Mouse (Mus musculus) retina, postnatal 1 day (tissue): Measurements from ENCODE around the gene Ptk7.
A peak's percentile ranks its signal among the peaks of the same experiment; 100 is the strongest.
"Not testable (repeated sequence)": the region's sequence is repeated elsewhere in the genome, so short reads cannot be mapped to it uniquely, and the experiment has no call there.

Experiments used
- DNase-seq: peaks from one replicate; pipeline ENCODE4 v3.0.0-alpha.2; 2012

Ptk7 gene

DNA sequence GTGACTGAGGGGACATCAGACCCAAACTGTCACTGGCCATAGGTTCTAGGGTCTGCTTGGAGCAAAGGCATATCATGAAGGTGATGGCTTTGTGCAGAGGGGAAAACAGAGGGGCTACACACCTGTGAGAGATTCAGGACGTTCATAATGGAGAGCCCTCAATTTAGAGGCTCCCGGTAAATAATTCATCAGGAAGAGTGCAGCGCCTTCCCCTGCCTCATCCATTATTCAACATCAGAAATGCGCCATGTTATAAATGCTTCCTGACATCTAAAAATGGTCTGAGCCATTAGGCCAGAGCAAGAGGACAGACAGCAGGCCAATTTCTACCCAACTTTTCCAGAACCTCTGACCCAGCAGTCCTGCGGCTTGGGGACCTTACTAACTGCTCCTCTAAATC is 24.2 kb downstream of the Ptk7 start:
- DNase-seq, result peak; percentile 39

DNA sequence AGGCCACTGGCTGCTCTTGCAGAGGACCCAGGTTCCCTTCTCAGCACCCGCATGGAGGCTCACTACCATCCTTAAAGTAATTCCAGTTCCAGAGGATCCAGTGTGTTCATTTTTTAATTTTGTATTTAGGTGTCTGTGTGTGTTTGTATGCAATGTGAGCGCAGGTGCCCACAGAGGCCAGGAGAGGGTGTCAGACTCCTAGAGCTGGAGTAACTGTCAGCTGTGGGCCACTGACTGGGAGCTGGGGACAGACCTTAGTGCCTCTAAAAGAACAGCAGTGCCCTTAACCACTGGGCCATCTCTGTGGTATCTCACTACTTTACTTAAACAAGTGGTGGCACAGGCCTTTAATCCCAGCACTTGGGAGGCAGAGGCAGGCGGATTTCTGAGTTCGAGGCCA is 26.1 kb downstream of the Ptk7 start:
- no peak for DNase-seq

GRCm38 (mm10) chr17:46602212-46602611 is 27.1 kb downstream of the Ptk7 start:
- DNase-seq, result no peak

- no peak for DNase-seq
Observed at GRCm38 (mm10) chr17:46600569-46600968, 28.7 kb downstream of the Ptk7 start.

GRCm38 (mm10) chr17:46598963-46599362 is 30.3 kb downstream of the Ptk7 start:
- DNase-seq, result no peak

- no peak for DNase-seq
Observed at GRCm38 (mm10) chr17:46597956-46598355, 31.3 kb downstream of the Ptk7 start.

GRCm38 (mm10) chr17:46595336-46595735 is 34.0 kb downstream of the Ptk7 start:
- DNase-seq, result no peak

DNA sequence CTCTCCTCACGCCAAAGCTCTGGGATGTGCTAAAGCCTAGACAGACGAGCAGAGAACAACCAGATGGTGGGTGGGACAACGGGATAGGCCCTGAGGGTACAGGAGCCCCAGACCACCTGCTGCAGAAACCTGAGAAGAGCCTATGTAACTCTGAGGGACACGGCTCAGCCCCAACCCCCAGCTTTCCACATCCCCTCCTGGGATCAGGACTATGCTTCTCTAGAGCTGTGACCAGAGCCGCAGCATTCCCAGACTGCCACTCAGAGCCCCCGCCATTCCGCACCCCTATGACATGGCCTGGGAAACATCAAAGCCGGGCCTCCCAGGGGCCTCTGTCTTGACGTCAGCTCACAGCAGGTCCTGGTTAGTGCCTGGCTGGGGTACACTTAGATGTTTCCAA is 34.7 kb downstream of the Ptk7 start:
- DNase-seq, result no peak

GRCm38 (mm10) chr17:46593124-46593523 is 36.2 kb downstream of the Ptk7 start:
- no peak for DNase-seq

- DNase-seq, result no peak
Observed at GRCm38 (mm10) chr17:46591406-46591805, 37.9 kb downstream of the Ptk7 start.

DNA sequence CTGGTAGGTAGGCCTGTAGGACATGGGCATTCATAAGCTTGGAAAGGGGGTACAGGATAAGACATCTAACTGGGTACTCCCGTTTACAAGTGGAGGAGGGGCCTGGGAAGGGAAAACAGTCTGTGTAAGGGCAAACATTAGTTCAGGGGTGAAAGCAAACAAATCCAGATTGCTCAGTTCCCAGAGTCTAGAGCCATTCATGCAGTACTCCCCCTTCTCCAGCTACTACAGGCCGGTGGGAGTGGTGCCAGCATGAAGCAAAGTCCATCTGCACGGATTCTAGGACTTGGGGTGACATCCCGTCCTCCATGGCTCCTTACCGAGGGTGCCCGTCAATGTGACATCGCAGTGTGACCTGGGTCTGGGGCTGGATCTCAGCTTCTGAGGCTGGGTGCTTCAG is 38.9 kb downstream of the Ptk7 start:
- no peak for DNase-seq

DNA sequence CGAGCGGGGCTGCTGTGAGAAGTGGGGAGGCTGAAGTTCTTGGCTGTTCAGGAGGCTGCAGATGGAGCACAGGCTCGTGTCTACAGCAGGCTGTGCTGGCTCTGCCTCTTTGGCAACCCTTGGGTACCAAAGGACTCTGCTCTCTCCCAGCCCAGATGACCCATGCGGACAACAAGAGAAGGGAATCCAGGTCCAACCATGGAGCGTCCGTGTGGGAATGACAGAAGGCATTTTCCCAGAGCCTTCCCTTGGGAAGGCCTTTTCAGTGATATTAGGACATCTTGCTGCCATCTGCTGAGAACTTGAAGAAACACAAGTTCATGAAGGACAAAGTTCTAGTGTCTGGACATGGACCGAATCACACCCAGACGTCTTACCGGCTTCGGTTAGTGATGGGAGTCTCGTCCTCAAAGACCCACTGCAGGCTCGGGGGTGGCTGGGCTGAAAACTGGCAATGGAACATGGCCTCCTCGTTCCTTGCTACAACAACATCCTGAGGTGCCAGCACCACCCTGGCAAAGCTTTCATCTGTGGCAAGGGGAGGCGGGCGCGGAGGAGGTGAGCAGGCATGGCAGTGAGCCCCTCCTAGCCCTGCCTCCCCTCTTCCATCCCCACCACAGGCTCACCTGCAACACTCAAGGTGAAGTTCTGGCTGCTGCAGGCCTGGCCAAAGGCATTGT is 39.5 kb downstream of the Ptk7 start:
- no peak for DNase-seq

DNA sequence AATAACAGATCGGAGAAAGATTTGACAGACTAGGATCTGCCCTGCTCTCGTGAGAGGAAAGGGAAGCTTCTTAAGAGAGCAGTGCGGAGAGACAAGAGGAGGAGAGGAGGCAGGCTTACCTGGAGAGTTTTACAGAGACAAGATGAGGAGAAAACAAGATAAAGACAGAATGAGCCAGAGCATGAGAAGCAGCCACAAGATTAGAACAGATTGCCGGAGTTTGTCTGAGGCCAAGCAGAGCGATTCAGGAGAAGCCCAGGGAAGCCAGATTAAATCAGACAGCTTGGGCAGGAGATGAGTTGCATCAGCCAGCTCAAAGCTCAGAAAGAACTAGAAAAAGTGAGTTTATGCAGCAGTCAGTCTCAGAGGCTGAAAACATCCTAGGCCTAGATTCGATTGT is 40.4 kb downstream of the Ptk7 start:
- no peak for DNase-seq

- DNase-seq, result no peak
Observed at GRCm38 (mm10) chr17:46588173-46588572, 41.1 kb downstream of the Ptk7 start.

- DNase-seq, result no peak
Observed at GRCm38 (mm10) chr17:46586327-46586726, 43.0 kb downstream of the Ptk7 start.

GRCm38 (mm10) chr17:46578650-46579049 is 50.7 kb downstream of the Ptk7 start:
- DNase-seq, result peak; percentile 52

DNA sequence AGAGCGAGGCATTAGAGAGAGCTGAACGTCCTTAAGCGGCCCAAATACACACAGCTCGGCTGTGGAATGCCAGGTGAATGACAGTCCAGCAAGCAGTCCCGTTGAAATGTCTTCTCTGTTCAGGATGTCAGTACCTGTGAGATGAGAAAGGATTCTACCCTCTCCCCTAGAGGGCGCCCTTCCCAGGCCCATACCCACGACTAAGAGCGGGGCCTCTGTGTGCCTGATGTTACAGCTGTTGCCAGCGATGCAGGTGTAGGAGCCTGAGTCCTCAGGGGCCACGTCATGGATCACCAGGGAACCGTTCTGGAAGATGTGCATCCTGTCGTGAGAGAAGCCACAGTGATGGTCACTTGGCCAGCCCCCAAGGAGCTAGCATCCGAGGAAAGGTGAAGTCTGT is 53.2 kb downstream of the Ptk7 start:
- no peak for DNase-seq

- DNase-seq, result no peak
Observed at GRCm38 (mm10) chr17:46574535-46574934, 54.8 kb downstream of the Ptk7 start.

DNA sequence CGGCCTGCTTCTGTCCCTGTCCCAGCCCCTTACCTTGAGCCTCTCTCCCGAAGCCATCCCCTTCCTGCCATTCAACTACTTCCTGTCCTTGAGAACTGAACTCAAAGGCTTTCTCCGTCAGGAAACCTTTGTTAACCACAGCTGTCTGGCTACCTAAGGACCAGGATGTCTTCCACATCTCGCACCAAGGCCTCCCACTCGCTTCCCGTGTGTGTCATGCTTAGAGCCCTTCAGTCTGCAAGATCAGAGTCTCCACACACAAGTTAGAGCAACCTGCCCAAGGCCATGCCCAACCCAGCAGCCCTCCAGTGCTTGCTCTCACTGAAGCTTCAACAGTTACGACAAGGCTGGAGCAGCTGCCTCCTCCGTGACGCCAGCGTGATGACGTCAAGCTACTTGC is 58.3 kb downstream of the Ptk7 start:
- no peak for DNase-seq

DNA sequence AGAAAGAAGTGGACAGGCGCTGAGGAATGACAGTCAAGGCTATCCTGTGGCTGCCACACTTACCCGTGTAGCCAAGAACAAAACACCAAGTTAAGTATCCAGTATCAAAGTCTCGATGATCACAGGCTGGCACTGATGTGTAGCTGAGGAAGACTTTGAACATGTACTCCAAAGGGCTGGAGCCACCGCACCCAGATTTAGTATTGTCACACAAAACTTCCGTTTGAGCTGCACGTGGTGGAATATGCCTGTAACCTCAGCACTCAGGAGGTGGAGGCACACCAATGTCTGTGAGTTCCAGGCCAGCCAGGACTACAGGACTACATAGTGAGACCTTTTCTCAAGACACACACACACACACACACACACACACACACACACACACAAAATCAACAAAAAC is 70.2 kb downstream of the Ptk7 start:
- DNase-seq, result no peak

- no peak for DNase-seq
Observed at GRCm38 (mm10) chr17:46558151-46558550, 71.2 kb downstream of the Ptk7 start.

GRCm38 (mm10) chr17:46557321-46557720 is 72.0 kb downstream of the Ptk7 start:
- not testable (repeated sequence) for DNase-seq

DNA sequence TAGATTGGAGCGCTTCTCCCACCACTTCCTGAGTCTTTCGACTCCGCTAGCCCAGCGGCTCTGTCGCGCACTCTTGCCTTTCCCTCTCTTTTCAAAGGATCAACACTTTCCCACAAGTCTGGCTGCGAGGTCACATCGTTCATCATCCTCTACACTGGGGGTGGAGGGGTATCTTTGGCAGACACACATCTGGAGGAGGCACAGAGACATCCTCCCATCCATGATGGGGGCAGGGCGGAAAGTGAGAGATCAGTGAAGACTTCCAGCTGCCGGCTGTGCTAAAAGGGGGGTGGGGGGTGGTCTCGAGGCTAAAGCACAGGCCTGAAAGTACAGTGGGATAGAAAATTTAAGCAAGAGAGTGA is 72.7 kb downstream of the Ptk7 start:
- DNase-seq, result peak; percentile 74

- peak; percentile 99 for DNase-seq
Observed at GRCm38 (mm10) chr17:46555673-46556583, 73.4 kb downstream of the Ptk7 start, which contains the start of gene Srf. Srf (minus strand) TSS chr17:46556175.
